ENCODE assay signal across 7 mouse cellular contexts in the genomic region with DNA sequence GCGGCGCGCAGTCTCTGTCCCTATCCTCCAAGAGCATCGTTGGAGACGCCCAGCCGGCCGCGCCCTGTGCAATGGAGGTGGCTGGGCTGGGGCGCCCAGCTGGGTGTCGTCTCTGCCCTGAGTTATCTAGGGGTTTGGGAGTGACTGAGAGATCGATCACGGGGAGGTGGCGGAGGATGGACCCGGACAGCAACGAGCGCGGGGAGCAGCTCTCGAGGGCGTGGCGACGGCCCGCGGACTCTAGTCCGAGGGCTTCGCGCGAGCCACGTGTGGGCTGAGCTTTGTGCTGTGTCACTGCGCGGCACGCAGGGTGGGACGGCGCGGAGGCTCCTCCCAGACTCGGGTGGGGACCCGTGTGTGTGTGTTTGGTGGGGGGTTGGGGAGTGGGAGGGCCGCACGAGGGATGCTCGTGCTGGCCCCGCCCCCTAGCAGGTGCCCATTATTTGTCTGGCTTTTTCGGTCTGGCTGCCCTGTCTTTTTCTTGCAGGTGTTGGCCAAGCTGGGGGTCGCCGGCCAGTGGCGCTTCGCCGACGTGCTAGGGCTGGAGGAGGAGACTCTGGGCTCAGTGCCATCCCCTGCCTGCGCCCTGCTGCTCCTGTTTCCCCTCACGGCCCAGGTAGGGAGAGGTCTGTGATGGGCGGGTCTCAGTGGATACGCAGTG. TPM values are rescaled to one million over a fixed set of nuclear protein-coding genes. Genes with fewer than 3 reads are reported as not detected.
A peak's percentile ranks its signal among the peaks of the same experiment; 100 is the strongest.
DNase-seq lines count a peak whose midpoint lies in the region; ATAC-seq and TF ChIP-seq lines count a peak whose summit lies in the region.

No protein-coding gene starts in this region.

- H3K4me2 ChIP-seq in forebrain, postnatal 0 days (ENCODE audit: low read depth), result peak overlapping the region; percentile 73
- peak overlapping the region; percentile 79 for H3K4me2 ChIP-seq in hindbrain, embryonic 15.5 days
- peak overlapping the region; percentile 71 for H3K4me2 ChIP-seq in stomach, postnatal 0 days (replicated peaks; ENCODE audit: low read depth)

- H3K27me3 ChIP-seq in forebrain, postnatal 0 days (ENCODE audit: insufficient read depth, low read length), result no peaks in the 10 kb centered on the region
- H3K27me3 ChIP-seq in hindbrain, embryonic 15.5 days, result no peaks in the 10 kb centered on the region
- H3K27me3 ChIP-seq in stomach, postnatal 0 days (ENCODE audit: control insufficient read depth, insufficient read depth, low read length), result peaks cover 3% of the 10 kb centered on the region; the same call in 1 of the 2 replicates

- peak; percentile 66 for ATAC-seq in cerebellum, adult (ENCODE audit: insufficient number of reproducible peaks, low FRiP score, low TSS enrichment)
- peak; percentile 83 for ATAC-seq in forebrain, postnatal 0 days
- peak; percentile 87 for ATAC-seq in hindbrain, embryonic 15.5 days (ENCODE audit: low FRiP score, low read depth)
- 0 out of 2 replicates have a peak, but pooled peaks have one; percentile 65 for ATAC-seq in megakaryocyte-erythroid progenitor cell, adult 5-6 weeks (replicated peaks; ENCODE audit: low FRiP score, low TSS enrichment, poor library complexity, severe bottlenecking)
- ATAC-seq in stomach, postnatal 0 days (ENCODE audit: low FRiP score, low TSS enrichment), result peak; percentile 84

- WGBS in forebrain, postnatal 0 days, result under 1% methylated on average over 51 of the region's 51 CpGs
- WGBS in hindbrain, embryonic 15.5 days, result 1% methylated on average over 51 of the region's 51 CpGs
- under 1% methylated on average over 49 of the region's 51 CpGs for WGBS in stomach, postnatal 0 days

- H3K27ac ChIP-seq in forebrain, postnatal 0 days (ENCODE audit: low read depth, low read length), result peak overlapping the region; percentile 86
- peak overlapping the region; percentile 87 for H3K27ac ChIP-seq in hindbrain, embryonic 15.5 days (replicated peaks)
- H3K27ac ChIP-seq in stomach, postnatal 0 days (replicated peaks), result no peak overlapping the region

- no peak for TF ChIP-seq EP300 in stomach, postnatal 0 days (optimal IDR thresholded peaks at IDR 0.05)

- H3K4me1 ChIP-seq in forebrain, postnatal 0 days (ENCODE audit: insufficient read depth), result peaks cover 10% of the 10 kb centered on the region; the same call in 1 of the 2 replicates
- peaks cover 52% of the 10 kb centered on the region for H3K4me1 ChIP-seq in hindbrain, embryonic 15.5 days (replicated peaks)
- peaks cover 6% of the 10 kb centered on the region for H3K4me1 ChIP-seq in stomach, postnatal 0 days (replicated peaks; ENCODE audit: control insufficient read depth, insufficient read depth)

- H3K36me3 ChIP-seq in forebrain, postnatal 0 days (ENCODE audit: insufficient read depth), result peaks cover 13% of the 10 kb centered on the region
- peaks cover 15% of the 10 kb centered on the region for H3K36me3 ChIP-seq in hindbrain, embryonic 15.5 days
- H3K36me3 ChIP-seq in stomach, postnatal 0 days (ENCODE audit: control insufficient read depth, insufficient read depth, low read length), result no peaks in the 10 kb centered on the region

- H3K4me3 ChIP-seq in forebrain, postnatal 0 days (ENCODE audit: low read depth, low read length), result peak overlapping the region; percentile 94
- peak overlapping the region; percentile 91 for H3K4me3 ChIP-seq in hindbrain, embryonic 15.5 days
- H3K4me3 ChIP-seq in stomach, postnatal 0 days (ENCODE audit: low read depth, low read length), result peak overlapping the region; percentile 43

- H3K9ac ChIP-seq in forebrain, postnatal 0 days, result peak overlapping the region; percentile 91
- peak overlapping the region; percentile 93 for H3K9ac ChIP-seq in hindbrain, embryonic 15.5 days
- H3K9ac ChIP-seq in stomach, postnatal 0 days (ENCODE audit: low read length), result no peak overlapping the region

- intact Hi-C loops in left cerebral cortex, postnatal 10 days (cut with DNase I), result loop anchor here (5.0 kb wide), 2 partner anchors 59 to 289 kb away; partner anchors contain the start of gene Apbb2

- peak; percentile 39 to 50 for DNase-seq in adrenal gland, adult 18-20 months (ENCODE audit: low spot score in 2 of 2)
- peak; percentile 87 for DNase-seq in forebrain, postnatal 0 days
- DNase-seq in left cerebral cortex, postnatal 10 days (ENCODE audit: extremely low spot score in 1 of 2, low spot score in 2 of 2), result peak; percentile 75 to 88
- DNase-seq in stomach, postnatal 0 days (ENCODE audit: low spot score), result peak; percentile 56

- H3K9me3 ChIP-seq in forebrain, postnatal 0 days (ENCODE audit: low read length), result no peaks in the 10 kb centered on the region
- no peaks in the 10 kb centered on the region for H3K9me3 ChIP-seq in hindbrain, embryonic 15.5 days
- no peaks in the 10 kb centered on the region for H3K9me3 ChIP-seq in stomach, postnatal 0 days (ENCODE audit: control insufficient read depth, low read length)

- no peak for TF ChIP-seq CTCF in forebrain, postnatal 0 days (IDR thresholded peaks at IDR 0.05; ENCODE audit: low read depth)
- TF ChIP-seq CTCF in stomach, postnatal 0 days (IDR thresholded peaks at IDR 0.05; ENCODE audit: low read depth), result no peak

RNA-seq across cellular contexts. Expression of gene Uchl1, which starts 0.7 kb away (rescaled TPM):
- total RNA-seq in adrenal gland, adult 18-20 months (2021), result 100 to 1,000 TPM in 1 of 2 experiments, 10 to 100 TPM in 1; 55.1 to 104 TPM
- total RNA-seq in forebrain, postnatal 0 days (2014; rRNA removed), result 1,756 and 1,892 TPM in 2 replicates
- 1,681 and 1,809 TPM in 2 replicates for polyA plus RNA-seq in forebrain, postnatal 0 days (2015; fragmentation: Nextera tagmentation; extraction: Ambion mirVana)
- polyA plus RNA-seq in hindbrain, embryonic 15.5 days (2015; fragmentation: Nextera tagmentation; extraction: Ambion mirVana), result 1,684 and 1,722 TPM in 2 replicates
- 1,000 to 10,000 TPM; 1,225 to 1,317 TPM for total RNA-seq in left cerebral cortex, postnatal 10 days (2021)
- 0.48 TPM in 1 of 2 replicates, not detected in the other for total RNA-seq in megakaryocyte-erythroid progenitor cell, adult 5-6 weeks (2014; fragmentation: Nextera tagmentation)
- 1.4 TPM in 1 of 2 replicates, not detected in the other for total RNA-seq in megakaryocyte-erythroid progenitor cell, adult 5-6 weeks (2017)
- 62.5 and 66.0 TPM in 2 replicates for polyA plus RNA-seq in stomach, postnatal 0 days (2015; fragmentation: Nextera tagmentation; extraction: Ambion mirVana)

RNA-seq across cellular contexts. Expression of gene Apbb2, which starts 58.0 kb away (rescaled TPM):
- total RNA-seq in adrenal gland, adult 18-20 months (2021), result 10 to 100 TPM; 37.4 to 54.0 TPM
- total RNA-seq in forebrain, postnatal 0 days (2014; rRNA removed), result 54.5 and 64.6 TPM in 2 replicates
- polyA plus RNA-seq in forebrain, postnatal 0 days (2015; fragmentation: Nextera tagmentation; extraction: Ambion mirVana), result 56.2 and 77.2 TPM in 2 replicates
- 108 and 124 TPM in 2 replicates for polyA plus RNA-seq in hindbrain, embryonic 15.5 days (2015; fragmentation: Nextera tagmentation; extraction: Ambion mirVana)
- total RNA-seq in left cerebral cortex, postnatal 10 days (2021), result 10 to 100 TPM; 73.7 to 74.4 TPM
- 2.4 and 2.5 TPM in 2 replicates for total RNA-seq in megakaryocyte-erythroid progenitor cell, adult 5-6 weeks (2014; fragmentation: Nextera tagmentation)
- 1.9 TPM in 1 of 2 replicates, not detected in the other for total RNA-seq in megakaryocyte-erythroid progenitor cell, adult 5-6 weeks (2017)
- 16.8 and 18.3 TPM in 2 replicates for polyA plus RNA-seq in stomach, postnatal 0 days (2015; fragmentation: Nextera tagmentation; extraction: Ambion mirVana)

Comparison
In these comparisons a context has a peak if more than half of its experiments do, and no peak if none do; other contexts are left out.
1. H3K4me3 ChIP-seq: peak in every context shown above with its lines; median percentile 94 in forebrain, postnatal 0 days; 91 in hindbrain, embryonic 15.5 days; 43 in stomach, postnatal 0 days.
2. RNA of gene Uchl1, which starts 0.7 kb away (total RNA-seq): 1,756 to 1,892 TPM in forebrain, postnatal 0 days, 1,225 to 1,317 TPM in left cerebral cortex, postnatal 10 days and 55.1 to 104 TPM in adrenal gland, adult 18-20 months; 0.48 to 1.4 TPM in megakaryocyte-erythroid progenitor cell, adult 5-6 weeks; every median in the first group is over 10 times any median in the second.
3. RNA of gene Apbb2, which starts 58.0 kb away (total RNA-seq): 73.7 to 74.4 TPM in left cerebral cortex, postnatal 10 days, 54.5 to 64.6 TPM in forebrain, postnatal 0 days and 37.4 to 54.0 TPM in adrenal gland, adult 18-20 months; 1.9 to 2.5 TPM in megakaryocyte-erythroid progenitor cell, adult 5-6 weeks; every median in the first group is over 10 times any median in the second.
4. Peak in every context shown above with its lines, with median percentiles within 50 percentile points of each other: DNase-seq, ATAC-seq and H3K4me2 ChIP-seq.